ENCODE assay signal across 16 mouse cellular contexts in genomic region chr3:80005371-80005770, GRCm38 (mm10).
DNase-seq lines count a peak whose midpoint lies in the region; ATAC-seq and TF ChIP-seq lines count a peak whose summit lies in the region.
"Had no signal": no experiment of that assay in that cellular context is flagged by ENCODE, and none has a peak within 500 bp of the region (broad histone marks: within the 10 kb centered on the region; RNA-seq: fewer than 3 reads in every experiment).

No protein-coding gene starts in this region.

- no peak overlapping the region for H3K9ac ChIP-seq in kidney, postnatal 0 days (ENCODE audit: low read depth, low read length)
- no peak overlapping the region for H3K9ac ChIP-seq in lung, postnatal 0 days (replicated peaks; ENCODE audit: low read depth)
- H3K9ac ChIP-seq: hindbrain, embryonic 12.5 days had no signal

- no peak for TF ChIP-seq CTCF in kidney, postnatal 0 days (IDR thresholded peaks at IDR 0.05; ENCODE audit: low read depth)
- no peak for TF ChIP-seq CTCF in lung, postnatal 0 days (IDR thresholded peaks at IDR 0.05)

- no peaks in the 10 kb centered on the region for H3K27me3 ChIP-seq in heart, embryonic 10.5 days (ENCODE audit: insufficient read depth, poor library complexity, severe bottlenecking)
- H3K27me3 ChIP-seq in kidney, postnatal 0 days (ENCODE audit: insufficient read depth, low read length), result no peaks in the 10 kb centered on the region
- H3K27me3 ChIP-seq in lung, postnatal 0 days (replicated peaks; ENCODE audit: insufficient read depth, low read length), result no peaks in the 10 kb centered on the region
- H3K27me3 ChIP-seq: hindbrain, embryonic 12.5 days had no signal

- H3K9me3 ChIP-seq in heart, embryonic 10.5 days, result no peaks in the 10 kb centered on the region
- H3K9me3 ChIP-seq in kidney, postnatal 0 days (replicated peaks; ENCODE audit: low read length), result no peaks in the 10 kb centered on the region
- no peaks in the 10 kb centered on the region for H3K9me3 ChIP-seq in lung, postnatal 0 days (ENCODE audit: low read length)
- H3K9me3 ChIP-seq: embryonic facial prominence, embryonic 10.5 days; forebrain, embryonic 10.5 days; hindbrain, embryonic 12.5 days had no signal

- peak overlapping the region; percentile 62; the same call in 1 of the 2 replicates for H3K27ac ChIP-seq in heart, embryonic 10.5 days
- H3K27ac ChIP-seq in kidney, postnatal 0 days, result peak overlapping the region; percentile 31; the same call in 1 of the 2 replicates
- no peak overlapping the region for H3K27ac ChIP-seq in lung, postnatal 0 days (ENCODE audit: low read length)
- H3K27ac ChIP-seq: embryonic facial prominence, embryonic 10.5 days; forebrain, embryonic 10.5 days; hindbrain, embryonic 12.5 days had no signal

- TF ChIP-seq EP300 in lung, postnatal 0 days (IDR thresholded peaks at IDR 0.05), result no peak

- H3K4me1 ChIP-seq in heart, embryonic 10.5 days, result peaks cover 8% of the 10 kb centered on the region; the same call in 1 of the 2 replicates
- no peaks in the 10 kb centered on the region; the same call in 1 of the 2 replicates for H3K4me1 ChIP-seq in kidney, postnatal 0 days (replicated peaks; ENCODE audit: insufficient read depth, low read length)
- no peaks in the 10 kb centered on the region for H3K4me1 ChIP-seq in lung, postnatal 0 days (ENCODE audit: insufficient read depth, low read depth, low read length)

- no peaks in the 10 kb centered on the region for H3K36me3 ChIP-seq in heart, embryonic 10.5 days
- H3K36me3 ChIP-seq in kidney, postnatal 0 days (ENCODE audit: insufficient read depth, low read length), result no peaks in the 10 kb centered on the region
- no peaks in the 10 kb centered on the region for H3K36me3 ChIP-seq in lung, postnatal 0 days (ENCODE audit: insufficient read depth, low read length)
- H3K36me3 ChIP-seq: embryonic facial prominence, embryonic 10.5 days; forebrain, embryonic 10.5 days; hindbrain, embryonic 12.5 days had no signal

- H3K4me2 ChIP-seq in kidney, postnatal 0 days (ENCODE audit: low read length), result no peak overlapping the region
- no peak overlapping the region for H3K4me2 ChIP-seq in lung, postnatal 0 days (replicated peaks; ENCODE audit: low read depth, low read length)
- H3K4me2 ChIP-seq: hindbrain, embryonic 12.5 days had no signal

- DNase-seq in heart, embryonic 10.5 days (ENCODE audit: low spot score), result no peak
- DNase-seq in heart, adult 9 months (ENCODE audit: low spot score in 2 of 2), result no peak
- peak; percentile 70 for DNase-seq in kidney, postnatal 0 days (ENCODE audit: low spot score)
- no peak for DNase-seq in kidney, adult 18-20 months
- no peak for DNase-seq in lung, postnatal 0 days (ENCODE audit: low spot score)
- DNase-seq in lung, postnatal 10 days, result no peak
- DNase-seq in retina, postnatal 1 day, result no peak
- DNase-seq: adrenal gland, adult 2 months; adrenal gland, postnatal 25 days; cerebellum, adult 2 months had no signal

- ATAC-seq in kidney, postnatal 0 days (replicated peaks; ENCODE audit: low FRiP score, low read depth), result no peak
- peak; percentile 43 for ATAC-seq in lung, postnatal 0 days
- ATAC-seq: inflammation-experienced regulatory T-cells, adult 6 months; intestine, postnatal 0 days had no signal

- 89% methylated on average over 5 of the region's 5 CpGs for WGBS in heart, embryonic 10.5 days
- WGBS in kidney, postnatal 0 days, result 79% methylated on average over 5 of the region's 5 CpGs
- 58% methylated on average over 5 of the region's 5 CpGs for WGBS in lung, postnatal 0 days

- no peak overlapping the region for H3K4me3 ChIP-seq in heart, embryonic 10.5 days
- H3K4me3 ChIP-seq in kidney, postnatal 0 days (replicated peaks; ENCODE audit: low read depth, low read length), result no peak overlapping the region
- H3K4me3 ChIP-seq in lung, postnatal 0 days (ENCODE audit: low read depth, low read length), result no peak overlapping the region
- H3K4me3 ChIP-seq: embryonic facial prominence, embryonic 10.5 days; erythroblast, embryonic 14.5 days; forebrain, embryonic 10.5 days; hindbrain, embryonic 12.5 days had no signal
